ENCODE assay signal across 7 mouse cellular contexts in the genomic region with DNA sequence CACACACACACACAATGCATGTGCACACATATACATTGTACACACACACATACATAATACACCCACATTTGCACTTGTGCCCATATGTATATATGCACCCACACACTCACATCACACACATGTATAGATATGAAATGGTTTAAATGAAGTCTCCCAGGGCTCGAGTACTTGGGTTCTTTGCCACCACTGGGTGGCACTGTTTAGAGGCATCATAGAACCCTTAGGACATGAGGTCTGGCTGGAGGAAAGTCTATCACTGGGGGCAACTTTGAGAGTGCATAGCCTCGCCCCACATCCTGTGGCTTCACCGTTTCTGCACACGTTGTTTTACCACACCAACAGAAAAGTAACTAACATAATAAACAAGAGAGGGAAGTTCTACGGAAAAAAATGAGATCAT.
DNase-seq lines count a peak whose midpoint lies in the region; ATAC-seq and TF ChIP-seq lines count a peak whose summit lies in the region.

No protein-coding gene starts in this region.

- no peak overlapping the region for H3K4me2 ChIP-seq in kidney, embryonic 16.5 days (replicated peaks; ENCODE audit: low read depth, low read length)
- H3K4me2 ChIP-seq in CH12.LX (ENCODE audit: insufficient read depth, low read depth, poor library complexity, severe bottlenecking), result no peak overlapping the region
- H3K4me2 ChIP-seq in forebrain, embryonic 16.5 days (ENCODE audit: low read length), result no peak overlapping the region

- peak; percentile 54 for TF ChIP-seq CTCF in kidney, adult 2 months (conservative IDR thresholded peaks at IDR 0.05; ENCODE audit: insufficient read depth, insufficient read length, low read depth, low read length)
- TF ChIP-seq CTCF in CH12.LX (conservative IDR thresholded peaks at IDR 0.05 in 1 of 2, IDR thresholded peaks at IDR 0.05 in 1 of 2; ENCODE audit: low read depth in 2 of 2, low read length in 2 of 2), result peak; percentile 28 to 67; a peak in 2 of 4 replicates

- H3K9ac ChIP-seq in kidney, embryonic 16.5 days (replicated peaks; ENCODE audit: low read length), result no peak overlapping the region
- H3K9ac ChIP-seq in CH12.LX (ENCODE audit: insufficient read depth, low read depth), result no peak overlapping the region
- no peak overlapping the region for H3K9ac ChIP-seq in forebrain, embryonic 16.5 days (replicated peaks; ENCODE audit: low read depth, low read length)

- H3K79me2 ChIP-seq in CH12.LX (replicated peaks; ENCODE audit: control insufficient read depth, extremely low read depth, insufficient read depth, poor library complexity, severe bottlenecking), result no peaks in the 10 kb centered on the region

- no peak for TF ChIP-seq EP300 in CH12.LX (IDR thresholded peaks at IDR 0.05; ENCODE audit: low read length)

- H3K4me1 ChIP-seq in kidney, adult 2 months (ENCODE audit: control insufficient read depth, insufficient read depth, low read length), result no peaks in the 10 kb centered on the region
- H3K4me1 ChIP-seq in kidney, embryonic 16.5 days (ENCODE audit: insufficient read depth, low read length), result no peaks in the 10 kb centered on the region
- H3K4me1 ChIP-seq in CH12.LX (ENCODE audit: control insufficient read depth in 1 of 2, insufficient read depth in 2 of 2), result peaks cover 0 to 6% of the 10 kb centered on the region in 2 experiments; a peak in 2 of 4 replicates
- 0 out of 2 replicates have a peak, but pooled peaks cover 4% of the 10 kb centered on the region for H3K4me1 ChIP-seq in forebrain, embryonic 16.5 days (replicated peaks; ENCODE audit: control insufficient read depth, insufficient read depth, low read length)

- no peaks in the 10 kb centered on the region for H3K27me3 ChIP-seq in kidney, adult 2 months (replicated peaks; ENCODE audit: control insufficient read depth, insufficient read depth, low read length)
- no peaks in the 10 kb centered on the region for H3K27me3 ChIP-seq in kidney, embryonic 16.5 days (ENCODE audit: insufficient read depth, low read length)
- no peaks in the 10 kb centered on the region for H3K27me3 ChIP-seq in CH12.LX (replicated peaks)
- H3K27me3 ChIP-seq in forebrain, embryonic 16.5 days (replicated peaks; ENCODE audit: control insufficient read depth, insufficient read depth, low read length), result no peaks in the 10 kb centered on the region

- H3K36me3 ChIP-seq in kidney, adult 2 months (ENCODE audit: control insufficient read depth, insufficient read depth, low read length), result no peaks in the 10 kb centered on the region
- 0 out of 2 replicates have a peak, but pooled peaks cover 2% of the 10 kb centered on the region for H3K36me3 ChIP-seq in kidney, embryonic 16.5 days (ENCODE audit: insufficient read depth, low read length)
- peaks cover 10 to 44% of the 10 kb centered on the region in 2 experiments for H3K36me3 ChIP-seq in CH12.LX (replicated peaks in 1 of 2; ENCODE audit: control insufficient read depth in 1 of 2, insufficient read depth in 1 of 2, low read length in 1 of 2)
- H3K36me3 ChIP-seq in forebrain, embryonic 16.5 days (ENCODE audit: control insufficient read depth, insufficient read depth), result no peaks in the 10 kb centered on the region

- H3K9me3 ChIP-seq in kidney, embryonic 16.5 days (ENCODE audit: low read length), result no peaks in the 10 kb centered on the region
- peaks cover 5% of the 10 kb centered on the region for H3K9me3 ChIP-seq in CH12.LX (replicated peaks; ENCODE audit: low read length)
- H3K9me3 ChIP-seq in forebrain, embryonic 16.5 days (ENCODE audit: control insufficient read depth, low read length), result no peaks in the 10 kb centered on the region

- DNase-seq in kidney, adult 2 months, result peak; percentile 25
- DNase-seq in CH12.LX (ENCODE audit: extremely low read depth), result peak; percentile 44
- peak; percentile 2 for DNase-seq in Muller cell, postnatal 12 days (ENCODE audit: inconsistent ontology term)
- DNase-seq in kidney, adult 9 months, result peak; percentile 16
- peak; percentile 7 to 35 for DNase-seq in thymus, postnatal 10 days (ENCODE audit: low spot score in 2 of 2)

- dilution Hi-C loops in CH12.LX (cut with MboI; ENCODE audit: extremely low pct_ligation_motif_present, extremely low pct_unique_long_range_greater_than_20kb, low sequenced_read_pairs), result no loop called here

- no peak for ATAC-seq in kidney, embryonic 16.5 days (ENCODE audit: low FRiP score, low TSS enrichment)
- ATAC-seq in forebrain, embryonic 16.5 days, result no peak

- H3K27ac ChIP-seq in kidney, adult 2 months (ENCODE audit: insufficient read depth, low read depth, low read length), result no peak overlapping the region
- H3K27ac ChIP-seq in kidney, embryonic 16.5 days (ENCODE audit: low read length), result no peak overlapping the region
- no peak overlapping the region for H3K27ac ChIP-seq in CH12.LX (ENCODE audit: insufficient read depth, low read depth)
- H3K27ac ChIP-seq in forebrain, embryonic 16.5 days (ENCODE audit: low read length), result no peak overlapping the region

- TF ChIP-seq RAD21 in CH12.LX (IDR thresholded peaks at IDR 0.05; ENCODE audit: low read depth, low read length), result peak; percentile 31

- no peak overlapping the region for H3K4me3 ChIP-seq in kidney, adult 2 months (ENCODE audit: insufficient read depth, low read depth, low read length)
- no peak overlapping the region for H3K4me3 ChIP-seq in kidney, embryonic 16.5 days (ENCODE audit: low read length)
- H3K4me3 ChIP-seq in CH12.LX (replicated peaks in 1 of 3; ENCODE audit: low read depth in 2 of 3, low read length in 2 of 3, poor library complexity in 1 of 3), result no peak overlapping the region
- no peak overlapping the region for H3K4me3 ChIP-seq in forebrain, embryonic 16.5 days (replicated peaks; ENCODE audit: low read length)

- 48% methylated on average over 5 of the region's 5 CpGs for whole genome bisulfite sequencing in kidney, adult 2 months
- whole genome bisulfite sequencing in kidney, embryonic 16.5 days, result 41% methylated on average over 5 of the region's 5 CpGs
- 54% methylated on average over 5 of the region's 5 CpGs for WGBS in forebrain, embryonic 16.5 days

- TF ChIP-seq POLR2A in kidney, adult 2 months (IDR thresholded peaks at IDR 0.05; ENCODE audit: low read depth, low read length), result no peak
- no peak for TF ChIP-seq POLR2A in CH12.LX (IDR thresholded peaks at IDR 0.05; ENCODE audit: low read depth, low read length)

- in situ Hi-C loops in CH12.LX (cut with MboI; ENCODE audit: low pct_ligation_motif_present, low pct_unique_long_range_greater_than_20kb, low sequenced_read_pairs), result no loop called here

TF ChIP-seq in CH12.LX, 34 proteins besides CTCF, POLR2A, EP300 and RAD21:
- TF ChIP-seq MAX (IDR thresholded peaks at IDR 0.05; ENCODE audit: low read length) (no peak), SMC3 (IDR thresholded peaks at IDR 0.05; ENCODE audit: low read depth, low read length) (peak; percentile 63), RCOR1 (conservative IDR thresholded peaks at IDR 0.05; ENCODE audit: low read depth, low read length) (no peak), CHD2 (IDR thresholded peaks at IDR 0.05; ENCODE audit: low read length) (no peak), KAT2A (IDR thresholded peaks at IDR 0.05; ENCODE audit: insufficient replicate concordance, low read length) (no peak), USF2 (conservative IDR thresholded peaks at IDR 0.05; ENCODE audit: low read depth, low read length) (no peak)
TF ChIP-seq in CH12.LX: peak in this region for 1.
